Mouse (Mus musculus) ES-Bruce4 (cell line): ENCODE data around the gene Tnfrsf25. TPM values are rescaled to one million over a fixed set of nuclear protein-coding genes. Genes with fewer than 3 reads are reported as not detected.

Experiments used
- H3K27ac ChIP-seq: 2 replicates; pipeline ENCODE4 v1.5.1; 2012; ENCODE audit warnings: low read length, inconsistent platforms; ENCODE audit not compliant: insufficient read depth
- H3K27me3 ChIP-seq: 2 replicates; pipeline ENCODE4 v1.6.1; 2012; ENCODE audit warnings: mild to moderate bottlenecking, low read length, inconsistent platforms; ENCODE audit not compliant: control insufficient read depth, poor library complexity, insufficient read depth, severe bottlenecking
- H3K36me3 ChIP-seq: 2 replicates; pipeline ENCODE4 v1.6.1; 2012; ENCODE audit warnings: inconsistent platforms, mild to moderate bottlenecking, low read length, moderate library complexity; ENCODE audit not compliant: control insufficient read depth, poor library complexity, insufficient read depth, severe bottlenecking
- H3K4me1 ChIP-seq: one replicate; pipeline ENCODE4 v1.8.1; 2011; ENCODE audit warnings: low read length; ENCODE audit not compliant: control insufficient read depth, insufficient read depth
- H3K4me3 ChIP-seq: 2 replicates; pipeline ENCODE4 v1.5.1; 2011; ENCODE audit warnings: low read depth, mild to moderate bottlenecking, low read length
- H3K9ac ChIP-seq: 2 replicates; pipeline ENCODE4 v1.6.1; 2012; ENCODE audit warnings: low read depth, mild to moderate bottlenecking, inconsistent platforms; ENCODE audit not compliant: poor library complexity, severe bottlenecking
- H3K9me3 ChIP-seq: replicated peaks from 2 replicates; pipeline ENCODE4 v1.6.1; 2012; ENCODE audit warnings: mild to moderate bottlenecking, low read length, inconsistent platforms; ENCODE audit not compliant: control insufficient read depth, poor library complexity, insufficient read depth, severe bottlenecking
- CTCF ChIP-seq: IDR thresholded peaks from one replicate; pipeline ENCODE4 v1.8.1; 2011; ENCODE audit warnings: low read depth, low read length
- EP300 ChIP-seq: IDR thresholded peaks from 2 replicates; pipeline ENCODE4 v1.6.1; 2011; ENCODE audit warnings: low read depth, low read length; ENCODE audit not compliant: insufficient read depth
- POLR2A ChIP-seq: IDR thresholded peaks from one replicate; pipeline ENCODE4 v1.8.1; 2011; ENCODE audit warnings: low read length; ENCODE audit not compliant: insufficient read depth
- polyA plus RNA-seq: library from polyadenylated mRNA; stranded (reverse); fragments of >200 nt; gene quantifications from 2 replicates; pipeline ENCODE4 v1.2.4, GENCODE M21; 2011; ENCODE audit warnings: low read depth; ENCODE audit not compliant: missing spikeins, insufficient read depth, insufficient read length

Gene Tnfrsf25
- polyA plus RNA-seq, 1 experiment = 2.0 TPM

DNA sequence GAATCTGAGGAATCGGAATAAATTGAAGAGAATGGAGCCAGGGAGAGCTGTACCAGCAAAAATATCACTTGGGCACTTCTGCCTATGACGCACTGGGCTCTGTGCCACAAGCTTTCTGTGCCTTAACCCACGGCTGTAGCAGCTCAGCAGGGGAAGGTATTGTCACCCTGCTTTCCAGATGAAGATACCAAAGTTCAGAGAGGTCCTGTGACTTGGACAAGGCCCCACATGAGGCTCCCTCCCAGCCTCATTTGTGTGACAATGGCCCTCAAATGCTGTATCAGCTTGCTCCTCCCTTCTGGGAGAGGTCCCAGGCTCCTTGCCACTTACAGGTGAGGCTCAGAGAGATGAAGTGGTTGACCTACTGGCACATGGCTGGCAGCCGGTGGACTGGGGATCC is 27.6 kb upstream of the Tnfrsf25 start:
- Histone ChIP-seq H3K9me3 (no peaks in the 10 kb centered on the region), H3K36me3 (no peaks in the 10 kb centered on the region), H3K9ac (peak overlapping the region; percentile 94), H3K27me3 (no peaks in the 10 kb centered on the region), H3K4me3 (peak overlapping the region; percentile 55), H3K4me1 (peaks cover 13% of the 10 kb centered on the region), H3K27ac (no peak overlapping the region)
- TF ChIP-seq CTCF (no peak), EP300 (peak; percentile 91)

DNA sequence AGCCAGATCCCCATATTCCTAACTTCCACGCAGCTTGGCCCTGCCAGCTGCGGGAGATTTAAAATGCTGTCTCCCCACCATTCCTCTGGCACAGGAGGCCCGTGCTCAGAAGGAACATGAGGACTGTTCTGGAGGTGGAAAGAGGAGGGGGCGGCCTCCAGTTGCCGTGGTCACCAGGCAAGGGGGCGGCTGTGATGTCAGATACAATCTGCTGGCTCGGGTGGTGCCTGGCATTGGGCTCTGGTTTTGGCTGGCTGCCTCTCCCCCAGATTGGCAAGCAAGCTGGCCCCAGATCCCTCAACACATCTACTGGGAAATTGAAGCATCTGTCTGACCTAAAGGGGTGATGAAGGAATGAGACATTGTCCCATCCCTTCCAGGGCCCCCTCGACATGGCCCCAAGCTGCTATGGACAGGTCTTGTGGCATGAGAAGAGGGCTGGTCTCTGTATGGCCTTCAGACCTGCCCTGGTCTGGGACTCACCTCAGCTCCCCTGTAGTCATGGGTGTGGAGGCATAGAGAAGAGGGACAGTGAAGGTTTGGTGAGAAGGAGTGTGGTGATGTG is 27.1 kb upstream of the Tnfrsf25 start:
- peak overlapping the region; percentile 22 for H3K4me3 ChIP-seq
- H3K27me3 ChIP-seq = no peaks in the 10 kb centered on the region
- TF ChIP-seq POLR2A (no peak), CTCF (no peak), EP300 (no peak)
- H3K9me3 ChIP-seq = no peaks in the 10 kb centered on the region
- peaks cover 10% of the 10 kb centered on the region for H3K4me1 ChIP-seq
- H3K27ac ChIP-seq = no peak overlapping the region
- peak overlapping the region; percentile 9; the same call in 1 of the 2 replicates for H3K9ac ChIP-seq
- no peaks in the 10 kb centered on the region for H3K36me3 ChIP-seq

- Histone ChIP-seq H3K27me3 (no peaks in the 10 kb centered on the region), H3K4me1 (peaks cover 7% of the 10 kb centered on the region), H3K4me3 (no peak overlapping the region), H3K9ac (no peak overlapping the region), H3K9me3 (no peaks in the 10 kb centered on the region), H3K27ac (no peak overlapping the region), H3K36me3 (no peaks in the 10 kb centered on the region)
- TF ChIP-seq POLR2A = no peak
- TF ChIP-seq EP300 = no peak
Measured at GRCm38 (mm10) chr4:152090191-152090590, 25.5 kb upstream of the Tnfrsf25 start.

- H3K27me3 ChIP-seq = no peaks in the 10 kb centered on the region
- H3K4me1 ChIP-seq = peaks cover 7% of the 10 kb centered on the region
- H3K9me3 ChIP-seq = no peaks in the 10 kb centered on the region
- no peak overlapping the region for H3K4me3 ChIP-seq
- no peak overlapping the region for H3K27ac ChIP-seq
- 0 out of 2 replicates have a peak overlapping the region, but pooled peaks have one; percentile 4 for H3K9ac ChIP-seq
- H3K36me3 ChIP-seq = no peaks in the 10 kb centered on the region
- TF ChIP-seq POLR2A = no peak
- TF ChIP-seq EP300 = no peak
- no peak for TF ChIP-seq CTCF
Measured at GRCm38 (mm10) chr4:152092751-152093293, 22.9 kb upstream of the Tnfrsf25 start.

- TF ChIP-seq EP300 (no peak), POLR2A (no peak)
Measured at GRCm38 (mm10) chr4:152094233-152094632, 21.5 kb upstream of the Tnfrsf25 start.

GRCm38 (mm10) chr4:152095937-152096910 is 19.5 kb upstream of the Tnfrsf25 start:
- Histone ChIP-seq H3K4me3 (peak overlapping the region; percentile 56), H3K9me3 (no peaks in the 10 kb centered on the region), H3K27me3 (no peaks in the 10 kb centered on the region), H3K4me1 (peaks cover 10% of the 10 kb centered on the region), H3K36me3 (no peaks in the 10 kb centered on the region), H3K9ac (peak overlapping the region; percentile 41), H3K27ac (peak overlapping the region; percentile 87)
- TF ChIP-seq POLR2A (no peak), EP300 (0 out of 2 replicates have a peak, but pooled peaks have one; percentile 23), CTCF (peak; percentile 91)

More at GRCm38 (mm10) chr4:152094233-152094632, 21.5 kb upstream of the Tnfrsf25 start:
- Histone ChIP-seq H3K27ac (no peak overlapping the region), H3K4me1 (peaks cover 3% of the 10 kb centered on the region), H3K4me3 (no peak overlapping the region), H3K9me3 (no peaks in the 10 kb centered on the region), H3K36me3 (no peaks in the 10 kb centered on the region), H3K9ac (no peak overlapping the region), H3K27me3 (no peaks in the 10 kb centered on the region)
